In the genomic region with DNA sequence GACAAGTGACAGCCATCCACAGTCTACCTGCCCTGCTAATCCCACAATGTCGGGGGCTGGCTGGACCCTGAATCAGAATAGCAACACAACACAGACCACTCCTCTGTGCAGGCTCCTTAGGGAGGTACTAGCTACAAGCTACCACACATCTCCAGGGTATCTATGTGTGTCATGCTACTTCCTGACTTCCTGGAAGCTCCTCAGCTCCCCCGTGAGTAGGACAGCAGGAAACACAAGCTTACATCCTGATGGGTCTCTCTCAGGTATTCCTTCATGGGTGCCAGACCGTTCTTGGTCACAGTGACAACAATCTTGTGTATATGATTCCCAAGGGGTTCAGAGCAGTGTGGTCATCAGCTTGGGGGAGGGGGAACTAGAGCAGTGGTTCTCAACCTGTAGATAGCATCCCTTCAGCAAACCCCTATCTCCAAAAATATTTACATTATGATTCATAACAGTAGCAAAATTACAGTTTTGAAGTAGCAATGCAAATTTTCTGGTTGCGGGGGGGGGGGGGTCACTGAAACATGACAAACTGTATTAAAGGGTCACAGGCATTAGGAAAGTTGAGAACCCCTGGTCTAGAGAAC, we compare ENCODE assay signal across 25 mouse cellular contexts.
DNase-seq lines count a peak whose midpoint lies in the region; ATAC-seq and TF ChIP-seq lines count a peak whose summit lies in the region.
"Had no signal": no experiment of that assay in that cellular context is flagged by ENCODE, and none has a peak within 500 bp of the region (broad histone marks: within the 10 kb centered on the region; RNA-seq: fewer than 3 reads in every experiment).

No protein-coding gene starts in this region.

- no peak overlapping the region for H3K4me3 ChIP-seq in liver, postnatal 0 days (ENCODE audit: low read depth, low read length)
- H3K4me3 ChIP-seq in liver, embryonic 11.5 days (ENCODE audit: low read depth, low read length): no peak overlapping the region
- H3K4me3 ChIP-seq in kidney, embryonic 14.5 days (ENCODE audit: low read length): no peak overlapping the region
- H3K4me3 ChIP-seq: heart, embryonic 13.5 days; limb, embryonic 10.5 days; midbrain, embryonic 13.5 days had no signal

- TF ChIP-seq EP300 in liver, postnatal 0 days (IDR thresholded peaks at IDR 0.05; ENCODE audit: low read depth): no peak

- WGBS in liver, postnatal 0 days (ENCODE audit: insufficient replicate concordance): 73% methylated on average over 4 of the region's 4 CpGs
- 69% methylated on average over 4 of the region's 4 CpGs for WGBS in liver, embryonic 11.5 days
- WGBS in kidney, embryonic 14.5 days: 84% methylated on average over 4 of the region's 4 CpGs

- H3K4me2 ChIP-seq in liver, postnatal 0 days (ENCODE audit: low read depth, low read length): no peak overlapping the region
- no peak overlapping the region for H3K4me2 ChIP-seq in liver, embryonic 11.5 days
- H3K4me2 ChIP-seq in kidney, embryonic 14.5 days (replicated peaks; ENCODE audit: low read depth, low read length): no peak overlapping the region
- H3K4me2 ChIP-seq: heart, embryonic 13.5 days; midbrain, embryonic 13.5 days had no signal

- H3K9me3 ChIP-seq in liver, postnatal 0 days (ENCODE audit: low read length): no peaks in the 10 kb centered on the region
- H3K9me3 ChIP-seq in liver, embryonic 11.5 days (ENCODE audit: control insufficient read depth, low read length): no peaks in the 10 kb centered on the region
- H3K9me3 ChIP-seq in kidney, embryonic 14.5 days (ENCODE audit: control insufficient read depth, low read length): no peaks in the 10 kb centered on the region
- H3K9me3 ChIP-seq: heart, embryonic 13.5 days; limb, embryonic 10.5 days; midbrain, embryonic 13.5 days had no signal

- H3K27ac ChIP-seq in liver, postnatal 0 days (ENCODE audit: low read depth): no peak overlapping the region
- H3K27ac ChIP-seq in liver, embryonic 11.5 days (ENCODE audit: low read depth, low read length): no peak overlapping the region
- H3K27ac ChIP-seq in kidney, embryonic 14.5 days (ENCODE audit: low read depth, low read length): no peak overlapping the region
- H3K27ac ChIP-seq: heart, embryonic 13.5 days; hindbrain, postnatal 0 days; kidney, postnatal 0 days; limb, embryonic 10.5 days; midbrain, embryonic 13.5 days had no signal

- H3K9ac ChIP-seq in liver, postnatal 0 days (replicated peaks): no peak overlapping the region
- no peak overlapping the region for H3K9ac ChIP-seq in liver, embryonic 11.5 days (ENCODE audit: low read depth, low read length)
- no peak overlapping the region for H3K9ac ChIP-seq in kidney, embryonic 14.5 days (ENCODE audit: low read depth, low read length)
- H3K9ac ChIP-seq: heart, embryonic 13.5 days; midbrain, embryonic 13.5 days had no signal

- DNase-seq in liver, postnatal 0 days: no peak
- no peak for DNase-seq in liver, embryonic 11.5 days (ENCODE audit: low spot score)
- DNase-seq in thymus, postnatal 25 days: peak; percentile 39
- DNase-seq in right cerebral cortex, postnatal 14 days: no peak
- DNase-seq: adrenal gland, postnatal 14 days; cerebellum, adult 8-10 months; cerebellum, postnatal 36 days; gastrocnemius, postnatal 10 days; heart, adult 11 months; heart, postnatal 14 days; kidney, adult 11 months; liver; lung, adult 18-20 months; lung, postnatal 14 days; right cerebral cortex, postnatal 25 days had no signal

- H3K27me3 ChIP-seq in liver, postnatal 0 days (ENCODE audit: insufficient read depth, low read length): no peaks in the 10 kb centered on the region
- H3K27me3 ChIP-seq in liver, embryonic 11.5 days (replicated peaks; ENCODE audit: control insufficient read depth, insufficient read depth, low read length): no peaks in the 10 kb centered on the region
- H3K27me3 ChIP-seq in kidney, embryonic 14.5 days (ENCODE audit: control insufficient read depth, insufficient read depth, low read length): no peaks in the 10 kb centered on the region
- H3K27me3 ChIP-seq: heart, embryonic 13.5 days; midbrain, embryonic 13.5 days had no signal

- H3K4me1 ChIP-seq in liver, postnatal 0 days (ENCODE audit: insufficient read depth): no peaks in the 10 kb centered on the region; the same call in 1 of the 2 replicates
- H3K4me1 ChIP-seq in liver, embryonic 11.5 days (replicated peaks; ENCODE audit: control insufficient read depth, insufficient read depth, low read length): no peaks in the 10 kb centered on the region
- H3K4me1 ChIP-seq in kidney, embryonic 14.5 days (ENCODE audit: control insufficient read depth, insufficient read depth, low read length): no peaks in the 10 kb centered on the region
- H3K4me1 ChIP-seq: heart, embryonic 13.5 days; limb, embryonic 10.5 days; midbrain, embryonic 13.5 days had no signal

- ATAC-seq in liver, postnatal 0 days: no peak
- no peak for ATAC-seq in liver, embryonic 11.5 days (replicated peaks; ENCODE audit: low FRiP score)
- peak; percentile 50 for ATAC-seq in CD4-positive, CD25-positive, alpha-beta regulatory T cell, adult 4 months
- ATAC-seq in inflammation-experienced regulatory T-cells, adult 6 months: peak; percentile 54
- ATAC-seq in erythroblast, adult 5-6 weeks (replicated peaks; ENCODE audit: low FRiP score, poor library complexity, severe bottlenecking): no peak
- no peak for ATAC-seq in kidney, embryonic 14.5 days (ENCODE audit: low FRiP score, low TSS enrichment)
- ATAC-seq: forebrain, embryonic 14.5 days; midbrain, embryonic 13.5 days had no signal

- 0 out of 2 replicates have a peak, but pooled peaks have one; percentile 10 for TF ChIP-seq CTCF in liver, postnatal 0 days (IDR thresholded peaks at IDR 0.05; ENCODE audit: low read depth)

- H3K36me3 ChIP-seq in liver, postnatal 0 days (replicated peaks; ENCODE audit: insufficient read depth, low read length): peaks cover 26% of the 10 kb centered on the region
- H3K36me3 ChIP-seq in liver, embryonic 11.5 days (ENCODE audit: control insufficient read depth, insufficient read depth, low read length): peaks cover 18% of the 10 kb centered on the region; the same call in 1 of the 2 replicates
- peaks cover 87% of the 10 kb centered on the region for H3K36me3 ChIP-seq in kidney, embryonic 14.5 days (ENCODE audit: control insufficient read depth, insufficient read depth, low read length)

Comparison
In these comparisons a context has a peak if more than half of its experiments do, and no peak if none do; other contexts are left out.
1. ATAC-seq: peak in CD4-positive, CD25-positive, alpha-beta regulatory T cell, adult 4 months (single experiment) and inflammation-experienced regulatory T-cells, adult 6 months (single experiment); none in liver, postnatal 0 days (single experiment), liver, embryonic 11.5 days (single experiment), erythroblast, adult 5-6 weeks (single experiment) and kidney, embryonic 14.5 days (single experiment).